Mouse (Mus musculus) limb, embryonic 13.5 days (tissue): ENCODE measurements around the gene Adamts9. TPM values are rescaled to one million over a fixed set of nuclear protein-coding genes. Genes with fewer than 3 reads are reported as not detected.

Experiments
- ATAC-seq: fragments of 200-750 bp; cut with Nextera tagmentation; 2 replicates; pipeline ENCODE4 v1.8.0; 2017; ENCODE audit warnings: low read depth, moderate number of reproducible peaks, moderate TSS enrichment; ENCODE audit not compliant: low FRiP score
- H3K27ac ChIP-seq: fragments of 300-500 bp; sonication (generic); 2 replicates; pipeline ENCODE4 v1.5.1; 2015; ENCODE audit warnings: inconsistent platforms, mild to moderate bottlenecking, moderate library complexity
- H3K27me3 ChIP-seq: fragments of 300-500 bp; sonication (generic); 2 replicates; pipeline ENCODE4 v1.6.1; 2015; ENCODE audit warnings: mild to moderate bottlenecking, inconsistent platforms
- H3K36me3 ChIP-seq: fragments of 300-500 bp; sonication (generic); 2 replicates; pipeline ENCODE4 v1.6.1; 2015; ENCODE audit warnings: inconsistent platforms, mild to moderate bottlenecking, moderate library complexity
- H3K4me1 ChIP-seq: fragments of 300-500 bp; sonication (generic); 2 replicates; pipeline ENCODE4 v1.6.1; 2015; ENCODE audit warnings: inconsistent platforms
- H3K4me2 ChIP-seq: fragments of 300-500 bp; sonication (generic); replicated peaks from 2 replicates; pipeline ENCODE4 v1.6.1; 2015; ENCODE audit warnings: inconsistent platforms, mild to moderate bottlenecking, moderate library complexity
- H3K4me3 ChIP-seq: fragments of 300-500 bp; sonication (generic); 2 replicates; pipeline ENCODE4 v1.5.1; 2015; ENCODE audit warnings: moderate library complexity, mild to moderate bottlenecking, inconsistent platforms
- H3K9ac ChIP-seq: fragments of 300-500 bp; sonication (generic); 2 replicates; pipeline ENCODE4 v1.6.1; 2015; ENCODE audit warnings: mild to moderate bottlenecking, inconsistent platforms
- H3K9me3 ChIP-seq: fragments of 300-500 bp; sonication (generic); 2 replicates; pipeline ENCODE4 v1.6.1; 2016; ENCODE audit warnings: inconsistent platforms
- WGBS: fragments of 180-500 bp; shearing (Covaris S2); methylation state at CpG from one replicate; pipeline ENCODE4 v1.1.7; 2015; 5-methylcytosine and 5-hydroxymethylcytosine counted together
- polyA plus RNA-seq: library from polyadenylated mRNA; unstranded; fragments of >200 nt; fragmentation: Nextera tagmentation; extraction: Ambion mirVana; gene quantifications from 2 replicates; pipeline ENCODE4 v1.2.1, GENCODE M21; 2015

Adamts9 gene
- polyA plus RNA-seq, 1 experiment from 2014 or later: 11.6 TPM

GRCm38 (mm10) chr6:92849208-92849607 lies 94.1 kb downstream of the Adamts9 start:
- no peak overlapping the region for H3K27ac ChIP-seq
- H3K4me1 ChIP-seq: peaks cover 6% of the 10 kb centered on the region; the same call in 1 of the 2 replicates
- no peaks in the 10 kb centered on the region for H3K27me3 ChIP-seq
- H3K4me2 ChIP-seq: no peak overlapping the region
- H3K4me3 ChIP-seq: no peak overlapping the region
- no peak for ATAC-seq
- no peaks in the 10 kb centered on the region for H3K9me3 ChIP-seq
- peaks cover 31% of the 10 kb centered on the region for H3K36me3 ChIP-seq
- H3K9ac ChIP-seq: no peak overlapping the region
- WGBS: 95% methylated on average over 9 of the region's 9 CpGs

GRCm38 (mm10) chr6:92846614-92847013 lies 96.7 kb downstream of the Adamts9 start:
- H3K36me3 ChIP-seq: peaks cover 22% of the 10 kb centered on the region
- WGBS: 63% methylated on average over 4 of the region's 4 CpGs
- H3K4me2 ChIP-seq: no peak overlapping the region
- peaks cover 27% of the 10 kb centered on the region for H3K4me1 ChIP-seq
- no peak for ATAC-seq
- H3K9ac ChIP-seq: no peak overlapping the region
- H3K27me3 ChIP-seq: no peaks in the 10 kb centered on the region
- no peaks in the 10 kb centered on the region for H3K9me3 ChIP-seq
- H3K27ac ChIP-seq: no peak overlapping the region
- H3K4me3 ChIP-seq: no peak overlapping the region

- no peaks in the 10 kb centered on the region for H3K27me3 ChIP-seq
- H3K4me3 ChIP-seq: no peak overlapping the region
- H3K4me2 ChIP-seq: no peak overlapping the region
- 90% methylated on average over 8 of the region's 8 CpGs for WGBS
- peaks cover 22% of the 10 kb centered on the region for H3K36me3 ChIP-seq
- no peak overlapping the region for H3K9ac ChIP-seq
- no peaks in the 10 kb centered on the region for H3K9me3 ChIP-seq
- peaks cover 29% of the 10 kb centered on the region for H3K4me1 ChIP-seq
- H3K27ac ChIP-seq: no peak overlapping the region
- no peak for ATAC-seq
Measured at GRCm38 (mm10) chr6:92845898-92846297, 97.4 kb downstream of the Adamts9 start.

GRCm38 (mm10) chr6:92843474-92843873 lies 99.8 kb downstream of the Adamts9 start:
- H3K4me3 ChIP-seq: no peak overlapping the region
- H3K36me3 ChIP-seq: peaks cover 14% of the 10 kb centered on the region
- 38% methylated on average over 2 of the region's 2 CpGs for WGBS
- H3K27ac ChIP-seq: no peak overlapping the region
- no peak overlapping the region for H3K9ac ChIP-seq
- no peaks in the 10 kb centered on the region for H3K9me3 ChIP-seq
- no peak for ATAC-seq
- H3K27me3 ChIP-seq: no peaks in the 10 kb centered on the region
- peaks cover 23% of the 10 kb centered on the region for H3K4me1 ChIP-seq
- H3K4me2 ChIP-seq: no peak overlapping the region

GRCm38 (mm10) chr6:92842000-92842399 lies 101.3 kb downstream of the Adamts9 start:
- no peak for ATAC-seq
- Histone ChIP-seq H3K4me1 (peaks cover 23% of the 10 kb centered on the region), H3K4me3 (no peak overlapping the region), H3K27me3 (no peaks in the 10 kb centered on the region), H3K9ac (no peak overlapping the region), H3K36me3 (0 out of 2 replicates have a peak, but pooled peaks cover 8% of the 10 kb centered on the region), H3K4me2 (no peak overlapping the region), H3K27ac (no peak overlapping the region), H3K9me3 (no peaks in the 10 kb centered on the region)
- 13% methylated on average over 2 of the region's 2 CpGs for WGBS

- ATAC-seq: no peak
- H3K9ac ChIP-seq: no peak overlapping the region
- no peaks in the 10 kb centered on the region for H3K27me3 ChIP-seq
- peaks cover 23% of the 10 kb centered on the region; the same call in 1 of the 2 replicates for H3K36me3 ChIP-seq
- H3K4me3 ChIP-seq: no peak overlapping the region
- no peaks in the 10 kb centered on the region for H3K9me3 ChIP-seq
- H3K27ac ChIP-seq: no peak overlapping the region
- H3K4me1 ChIP-seq: 0 out of 2 replicates have a peak, but pooled peaks cover 7% of the 10 kb centered on the region
- WGBS: 79% methylated on average over 2 of the region's 2 CpGs
- H3K4me2 ChIP-seq: no peak overlapping the region
Measured at GRCm38 (mm10) chr6:92831106-92831505, 112.2 kb downstream of the Adamts9 start.

- Histone ChIP-seq H3K4me2 (no peak overlapping the region), H3K36me3 (peaks cover 23% of the 10 kb centered on the region; the same call in 1 of the 2 replicates), H3K4me3 (no peak overlapping the region), H3K27ac (no peak overlapping the region), H3K27me3 (no peaks in the 10 kb centered on the region), H3K4me1 (0 out of 2 replicates have a peak, but pooled peaks cover 7% of the 10 kb centered on the region), H3K9ac (no peak overlapping the region), H3K9me3 (no peaks in the 10 kb centered on the region)
- WGBS: 93% methylated on average over 2 of the region's 2 CpGs
- ATAC-seq: no peak
Measured at GRCm38 (mm10) chr6:92829148-92829547, 114.1 kb downstream of the Adamts9 start.

GRCm38 (mm10) chr6:92827360-92827759 lies 115.9 kb downstream of the Adamts9 start:
- H3K36me3 ChIP-seq: peaks cover 26% of the 10 kb centered on the region
- no peak overlapping the region for H3K9ac ChIP-seq
- H3K4me1 ChIP-seq: 0 out of 2 replicates have a peak, but pooled peaks cover 7% of the 10 kb centered on the region
- no peak for ATAC-seq
- no peak overlapping the region for H3K4me2 ChIP-seq
- H3K4me3 ChIP-seq: no peak overlapping the region
- H3K27ac ChIP-seq: no peak overlapping the region
- H3K27me3 ChIP-seq: no peaks in the 10 kb centered on the region
- WGBS: 53% methylated on average over 5 of the region's 5 CpGs
- no peaks in the 10 kb centered on the region for H3K9me3 ChIP-seq

- H3K4me1 ChIP-seq: 0 out of 2 replicates have a peak, but pooled peaks cover 7% of the 10 kb centered on the region
- H3K36me3 ChIP-seq: peaks cover 29% of the 10 kb centered on the region
- no peak for ATAC-seq
- H3K4me2 ChIP-seq: no peak overlapping the region
- no peaks in the 10 kb centered on the region for H3K27me3 ChIP-seq
- 94% methylated on average over 5 of the region's 5 CpGs for WGBS
- H3K9ac ChIP-seq: no peak overlapping the region
- H3K9me3 ChIP-seq: no peaks in the 10 kb centered on the region
- no peak overlapping the region for H3K27ac ChIP-seq
- H3K4me3 ChIP-seq: no peak overlapping the region
Measured at GRCm38 (mm10) chr6:92826561-92826960, 116.7 kb downstream of the Adamts9 start.

GRCm38 (mm10) chr6:92823991-92824390 lies 119.3 kb downstream of the Adamts9 start:
- peaks cover 15% of the 10 kb centered on the region for H3K36me3 ChIP-seq
- 0 out of 2 replicates have a peak, but pooled peaks cover 7% of the 10 kb centered on the region for H3K4me1 ChIP-seq
- 34% methylated on average over 7 of the region's 7 CpGs for WGBS
- no peak overlapping the region for H3K4me2 ChIP-seq
- no peak overlapping the region for H3K27ac ChIP-seq
- no peaks in the 10 kb centered on the region for H3K9me3 ChIP-seq
- no peak for ATAC-seq
- no peak overlapping the region for H3K4me3 ChIP-seq
- H3K27me3 ChIP-seq: no peaks in the 10 kb centered on the region
- no peak overlapping the region for H3K9ac ChIP-seq

GRCm38 (mm10) chr6:92822006-92822405 lies 121.3 kb downstream of the Adamts9 start:
- no peak overlapping the region for H3K4me2 ChIP-seq
- 72% methylated on average over 6 of the region's 6 CpGs for WGBS
- ATAC-seq: no peak
- no peak overlapping the region for H3K4me3 ChIP-seq
- peaks cover 12% of the 10 kb centered on the region for H3K36me3 ChIP-seq
- no peak overlapping the region for H3K9ac ChIP-seq
- H3K27me3 ChIP-seq: no peaks in the 10 kb centered on the region
- no peaks in the 10 kb centered on the region for H3K4me1 ChIP-seq
- no peak overlapping the region for H3K27ac ChIP-seq
- H3K9me3 ChIP-seq: no peaks in the 10 kb centered on the region

GRCm38 (mm10) chr6:92821606-92822005 lies 121.7 kb downstream of the Adamts9 start:
- Histone ChIP-seq H3K27ac (no peak overlapping the region), H3K36me3 (peaks cover 12% of the 10 kb centered on the region), H3K9ac (no peak overlapping the region), H3K27me3 (no peaks in the 10 kb centered on the region), H3K4me1 (0 out of 2 replicates have a peak, but pooled peaks cover 3% of the 10 kb centered on the region), H3K4me2 (no peak overlapping the region), H3K9me3 (no peaks in the 10 kb centered on the region), H3K4me3 (no peak overlapping the region)
- no peak for ATAC-seq
- WGBS: 58% methylated on average over 5 of the region's 5 CpGs

GRCm38 (mm10) chr6:92817661-92818060 lies 125.6 kb downstream of the Adamts9 start:
- Histone ChIP-seq H3K9me3 (no peaks in the 10 kb centered on the region), H3K27me3 (no peaks in the 10 kb centered on the region), H3K27ac (no peak overlapping the region), H3K4me2 (no peak overlapping the region), H3K4me1 (peaks cover 10% of the 10 kb centered on the region), H3K9ac (no peak overlapping the region), H3K36me3 (peaks cover 22% of the 10 kb centered on the region; the same call in 1 of the 2 replicates), H3K4me3 (no peak overlapping the region)
- no peak for ATAC-seq
- WGBS: 73% methylated on average over 8 of the region's 8 CpGs
